Mouse (Mus musculus) large intestine, adult 2 months (tissue): ENCODE results near the gene Phldb3. TPM values are rescaled to one million over a fixed set of nuclear protein-coding genes. Genes with fewer than 3 reads are reported as not detected.

ENCODE experiments used
- DNase-seq: peaks from one replicate; pipeline ENCODE4 v3.0.0-alpha.2; 2012; ENCODE audit warnings: low read depth, low spot score
- WGBS: fragments of 180-500 bp; shearing (Covaris S2); methylation state at CpG from one replicate; pipeline ENCODE4 v1.1.7; 2018; 5-methylcytosine and 5-hydroxymethylcytosine counted together
- polyA plus RNA-seq: library from polyadenylated mRNA; depleted of rRNA; stranded (reverse); fragments of >200 nt; gene quantifications from 2 replicates; pipeline ENCODE4 v1.2.3, GENCODE M21; 2012; rRNA removed

Phldb3 gene
- polyA plus RNA-seq, 1 experiment, result 4.1 TPM

GRCm38 (mm10) chr7:24671944-24672439 is 61.4 kb downstream of the Phldb3 start:
- WGBS, result 89% methylated on average over 23 of the region's 23 CpGs

GRCm38 (mm10) chr7:24676575-24676974 is 66.0 kb downstream of the Phldb3 start, which contains the start of gene Tex101:
Tex101 (minus strand) TSS chr7:24676675.
- WGBS, result 84% methylated on average over 9 of the region's 9 CpGs
- no peak for DNase-seq

More at GRCm38 (mm10) chr7:24671944-24672439, 61.4 kb downstream of the Phldb3 start:
- no peak for DNase-seq

Other genes starting within 250 kb of the Phldb3 start
- gene Kcnn4, start 240.5 kb upstream of the Phldb3 start, polyA plus RNA-seq, result 76.3 and 90.9 TPM in 2 replicates
- 40.0 and 42.2 TPM in 2 replicates for gene Smg9, start 211.1 kb upstream of the Phldb3 start, polyA plus RNA-seq
- gene Irgc1, start 158.5 kb upstream of the Phldb3 start, polyA plus RNA-seq, result 0.84 TPM in 1 of 2 replicates, not detected in the other
- 10.6 and 11.6 TPM in 2 replicates for gene Plaur, start 148.3 kb upstream of the Phldb3 start, polyA plus RNA-seq
- 2.0 and 2.7 TPM in 2 replicates for gene Cadm4, start 128.7 kb upstream of the Phldb3 start, polyA plus RNA-seq
- 6.7 and 7.4 TPM in 2 replicates for gene Zfp428, start 103.8 kb upstream of the Phldb3 start, polyA plus RNA-seq
- gene AC161166.1, start 98.3 kb upstream of the Phldb3 start, polyA plus RNA-seq, result not detected in 2 replicates
- 7.6 and 10.8 TPM in 2 replicates for gene Irgq, start 80.1 kb upstream of the Phldb3 start, polyA plus RNA-seq
- gene Pinlyp, start 64.6 kb upstream of the Phldb3 start, polyA plus RNA-seq, result 0.23 TPM in 1 of 2 replicates, not detected in the other
- gene Xrcc1, start 64.5 kb upstream of the Phldb3 start, polyA plus RNA-seq, result 27.8 and 36.0 TPM in 2 replicates
- gene Ethe1, start 23.2 kb upstream of the Phldb3 start, polyA plus RNA-seq, result 56.6 and 77.6 TPM in 2 replicates
- gene Zfp575, start 23.1 kb upstream of the Phldb3 start, polyA plus RNA-seq, result 0.16 and 0.29 TPM in 2 replicates
- gene Lypd3, start 25.8 kb downstream of the Phldb3 start, polyA plus RNA-seq, result 0.14 and 0.25 TPM in 2 replicates
- not detected in 2 replicates for gene Tex101, start 65.9 kb downstream of the Phldb3 start, polyA plus RNA-seq
- not detected in 2 replicates for gene BC049730, start 98.5 kb downstream of the Phldb3 start, polyA plus RNA-seq
- not detected in 2 replicates for gene Gm4763, start 116.1 kb downstream of the Phldb3 start, polyA plus RNA-seq
- 20.1 and 21.8 TPM in 2 replicates for gene Cd177, start 149.5 kb downstream of the Phldb3 start, polyA plus RNA-seq
- gene Ceacam10, start 166.4 kb downstream of the Phldb3 start, polyA plus RNA-seq, result 23.2 and 28.2 TPM in 2 replicates